Mouse (Mus musculus): Measurements from ENCODE around the gene Leo1. TPM values are rescaled to one million over a fixed set of nuclear protein-coding genes. Genes with fewer than 3 reads are reported as not detected.

The Leo1 gene
- polyA plus RNA-seq, 2 experiments: 8.2 to 10.8 TPM

DNA sequence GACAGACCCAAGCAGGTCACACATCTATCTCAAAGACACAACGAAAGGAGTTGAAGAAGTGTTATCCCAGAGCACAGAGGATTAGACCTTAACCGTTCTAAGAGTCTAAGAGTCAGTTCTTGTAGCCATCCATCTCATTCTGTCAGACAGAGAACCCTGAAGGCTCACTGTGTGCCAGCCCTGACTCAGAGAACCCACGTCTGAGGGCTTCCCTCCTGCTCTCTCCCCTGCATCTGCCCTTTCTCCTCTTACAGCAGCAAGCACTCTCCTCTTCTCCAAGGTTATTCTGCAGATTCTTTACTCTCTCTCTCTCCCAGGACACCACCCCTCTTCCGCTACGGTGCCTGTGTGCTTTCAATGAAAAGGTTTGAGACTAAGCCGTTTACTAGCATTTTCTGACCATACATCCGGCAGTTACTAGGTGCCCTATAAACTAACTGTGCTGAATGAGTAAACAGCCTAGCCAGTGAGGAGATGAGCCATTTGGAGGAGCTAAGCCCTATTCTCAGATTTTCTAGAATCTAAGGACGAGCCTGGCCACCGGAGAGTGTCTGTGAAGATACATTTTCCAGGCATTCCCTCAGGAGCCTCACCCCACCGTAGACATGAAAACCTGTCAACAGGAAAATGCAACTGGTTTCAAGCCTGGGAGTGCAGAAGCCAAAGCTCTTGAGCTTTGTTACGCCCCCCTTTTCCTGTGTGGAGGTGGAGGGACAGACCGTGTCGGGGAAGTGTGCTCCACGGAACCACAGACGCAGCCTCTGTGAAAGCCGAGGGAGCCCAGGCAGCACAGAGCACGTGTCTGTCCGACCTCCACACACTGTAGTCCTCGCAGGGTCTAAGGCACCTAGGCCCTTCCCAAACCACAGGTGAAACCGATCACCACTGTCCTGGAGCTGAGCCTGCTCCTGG lies 39.5 kb upstream of the Leo1 start:
- no peak overlapping the region for H3K27ac ChIP-seq
- H3K4me1 ChIP-seq (replicated peaks; ENCODE audit: control insufficient read depth in 2 of 2, insufficient read depth in 2 of 2, low read length in 1 of 2): peaks cover 0 to 5% of the 10 kb centered on the region in 2 experiments; a peak in 1 of 4 replicates
- no peaks in the 10 kb centered on the region; the same call in none of the 2 replicates for H3K36me3 ChIP-seq (replicated peaks; ENCODE audit: control insufficient read depth, insufficient read depth, low read depth)
- H3K27me3 ChIP-seq (ENCODE audit: control insufficient read depth, insufficient read depth, low read length): no peaks in the 10 kb centered on the region
- no peak for DNase-seq (ENCODE audit: low read depth in 3 of 3, low spot score in 3 of 3)
- WGBS (ENCODE audit: insufficient replicate concordance): 47% methylated on average over 20 of the region's 20 CpGs
- TF ChIP-seq EP300 (IDR thresholded peaks at IDR 0.05; ENCODE audit: low read depth) (no peak), CTCF (IDR thresholded peaks at IDR 0.05; ENCODE audit: low read depth) (no peak)
- no peaks in the 10 kb centered on the region for H3K9me3 ChIP-seq (ENCODE audit: control insufficient read depth, low read length)
- no peak overlapping the region for H3K4me2 ChIP-seq (ENCODE audit: low read depth)
- ATAC-seq (ENCODE audit: insufficient read depth): no peak
- no peak overlapping the region for H3K9ac ChIP-seq (replicated peaks)
- no peak overlapping the region for H3K4me3 ChIP-seq (ENCODE audit: insufficient read depth in 1 of 2, low read depth in 2 of 2, low read length in 2 of 2)

GRCm38 (mm10) chr9:75403520-75403919 lies 37.8 kb upstream of the Leo1 start:
- Histone ChIP-seq H3K4me3 (ENCODE audit: insufficient read depth in 1 of 2, low read depth in 2 of 2, low read length in 2 of 2) (no peak overlapping the region), H3K9ac (replicated peaks) (no peak overlapping the region), H3K9me3 (ENCODE audit: control insufficient read depth, low read length) (no peaks in the 10 kb centered on the region), H3K4me1 (replicated peaks; ENCODE audit: control insufficient read depth in 2 of 2, insufficient read depth in 2 of 2, low read length in 1 of 2) (peaks cover 0 to 10% of the 10 kb centered on the region in 2 experiments), H3K4me2 (ENCODE audit: low read depth) (no peak overlapping the region), H3K27ac (no peak overlapping the region), H3K36me3 (replicated peaks; ENCODE audit: control insufficient read depth, insufficient read depth, low read depth) (no peaks in the 10 kb centered on the region), H3K27me3 (ENCODE audit: control insufficient read depth, insufficient read depth, low read length) (no peaks in the 10 kb centered on the region)
- 75% methylated on average over 3 of the region's 3 CpGs for WGBS (ENCODE audit: insufficient replicate concordance)
- no peak for ATAC-seq (ENCODE audit: insufficient read depth)
- no peak for DNase-seq (ENCODE audit: low read depth in 3 of 3, low spot score in 3 of 3)
- no peak for TF ChIP-seq CTCF (IDR thresholded peaks at IDR 0.05; ENCODE audit: low read depth)
- TF ChIP-seq EP300 (IDR thresholded peaks at IDR 0.05; ENCODE audit: low read depth): no peak

- DNase-seq (ENCODE audit: low read depth in 3 of 3, low spot score in 3 of 3): no peak
- H3K27me3 ChIP-seq (ENCODE audit: control insufficient read depth, insufficient read depth, low read length): no peaks in the 10 kb centered on the region
- H3K27ac ChIP-seq: no peak overlapping the region
- WGBS (ENCODE audit: insufficient replicate concordance): 77% methylated on average over 2 of the region's 2 CpGs
- no peaks in the 10 kb centered on the region for H3K9me3 ChIP-seq (ENCODE audit: control insufficient read depth, low read length)
- ATAC-seq (ENCODE audit: insufficient read depth): no peak
- peaks cover 9 to 17% of the 10 kb centered on the region in 2 experiments for H3K4me1 ChIP-seq (replicated peaks; ENCODE audit: control insufficient read depth in 2 of 2, insufficient read depth in 2 of 2, low read length in 1 of 2)
- H3K4me2 ChIP-seq (ENCODE audit: low read depth): no peak overlapping the region
- TF ChIP-seq EP300 (IDR thresholded peaks at IDR 0.05; ENCODE audit: low read depth) (no peak), CTCF (IDR thresholded peaks at IDR 0.05; ENCODE audit: low read depth) (no peak)
- H3K4me3 ChIP-seq (ENCODE audit: insufficient read depth in 1 of 2, low read depth in 2 of 2, low read length in 2 of 2): no peak overlapping the region
- H3K9ac ChIP-seq (replicated peaks): no peak overlapping the region
- no peaks in the 10 kb centered on the region for H3K36me3 ChIP-seq (replicated peaks; ENCODE audit: control insufficient read depth, insufficient read depth, low read depth)
Observed at GRCm38 (mm10) chr9:75406121-75406520, 35.2 kb upstream of the Leo1 start.

GRCm38 (mm10) chr9:75407803-75408202 lies 33.5 kb upstream of the Leo1 start:
- H3K9me3 ChIP-seq (ENCODE audit: control insufficient read depth, low read length): no peaks in the 10 kb centered on the region
- DNase-seq (ENCODE audit: low read depth in 3 of 3, low spot score in 3 of 3) (peak in 1 of 3 experiments; percentile 56), ATAC-seq (ENCODE audit: insufficient read depth) (no peak)
- no peaks in the 10 kb centered on the region for H3K27me3 ChIP-seq (ENCODE audit: control insufficient read depth, insufficient read depth, low read length)
- 3% methylated on average over 10 of the region's 10 CpGs for WGBS (ENCODE audit: insufficient replicate concordance)
- H3K9ac ChIP-seq (replicated peaks): peak overlapping the region; percentile 11; the same call in 1 of the 2 replicates
- no peaks in the 10 kb centered on the region for H3K36me3 ChIP-seq (replicated peaks; ENCODE audit: control insufficient read depth, insufficient read depth, low read depth)
- TF ChIP-seq CTCF (IDR thresholded peaks at IDR 0.05; ENCODE audit: low read depth) (no peak), EP300 (IDR thresholded peaks at IDR 0.05; ENCODE audit: low read depth) (no peak)
- peak overlapping the region; percentile 95 for H3K4me2 ChIP-seq (ENCODE audit: low read depth)
- H3K4me1 ChIP-seq (replicated peaks; ENCODE audit: control insufficient read depth in 2 of 2, insufficient read depth in 2 of 2, low read length in 1 of 2): peaks cover 9 to 20% of the 10 kb centered on the region in 2 experiments
- H3K4me3 ChIP-seq (ENCODE audit: insufficient read depth in 1 of 2, low read depth in 2 of 2, low read length in 2 of 2): peak overlapping the region; percentile 15 to 71; a peak in 3 of 4 replicates
- no peak overlapping the region for H3K27ac ChIP-seq

GRCm38 (mm10) chr9:75408204-75408826 lies 33.0 kb upstream of the Leo1 start:
- no peak for ATAC-seq (ENCODE audit: insufficient read depth)
- no peak for TF ChIP-seq CTCF (IDR thresholded peaks at IDR 0.05; ENCODE audit: low read depth)
- no peak for TF ChIP-seq EP300 (IDR thresholded peaks at IDR 0.05; ENCODE audit: low read depth)
- Histone ChIP-seq H3K4me1 (replicated peaks; ENCODE audit: control insufficient read depth in 2 of 2, insufficient read depth in 2 of 2, low read length in 1 of 2) (peaks cover 9 to 20% of the 10 kb centered on the region in 2 experiments), H3K9ac (replicated peaks) (peak overlapping the region; percentile 74), H3K27ac (no peak overlapping the region), H3K27me3 (ENCODE audit: control insufficient read depth, insufficient read depth, low read length) (no peaks in the 10 kb centered on the region), H3K4me2 (ENCODE audit: low read depth) (peak overlapping the region; percentile 95), H3K36me3 (replicated peaks; ENCODE audit: control insufficient read depth, insufficient read depth, low read depth) (no peaks in the 10 kb centered on the region), H3K4me3 (ENCODE audit: insufficient read depth in 1 of 2, low read depth in 2 of 2, low read length in 2 of 2) (peak overlapping the region; percentile 71), H3K9me3 (ENCODE audit: control insufficient read depth, low read length) (no peaks in the 10 kb centered on the region)
- WGBS (ENCODE audit: insufficient replicate concordance): 5% methylated on average over 11 of the region's 11 CpGs
- DNase-seq (ENCODE audit: low read depth in 3 of 3, low spot score in 3 of 3): no peak

Measured in liver, embryonic 14.5 days (tissue).